ENCODE assay signal across 8 mouse cellular contexts in the genomic region with DNA sequence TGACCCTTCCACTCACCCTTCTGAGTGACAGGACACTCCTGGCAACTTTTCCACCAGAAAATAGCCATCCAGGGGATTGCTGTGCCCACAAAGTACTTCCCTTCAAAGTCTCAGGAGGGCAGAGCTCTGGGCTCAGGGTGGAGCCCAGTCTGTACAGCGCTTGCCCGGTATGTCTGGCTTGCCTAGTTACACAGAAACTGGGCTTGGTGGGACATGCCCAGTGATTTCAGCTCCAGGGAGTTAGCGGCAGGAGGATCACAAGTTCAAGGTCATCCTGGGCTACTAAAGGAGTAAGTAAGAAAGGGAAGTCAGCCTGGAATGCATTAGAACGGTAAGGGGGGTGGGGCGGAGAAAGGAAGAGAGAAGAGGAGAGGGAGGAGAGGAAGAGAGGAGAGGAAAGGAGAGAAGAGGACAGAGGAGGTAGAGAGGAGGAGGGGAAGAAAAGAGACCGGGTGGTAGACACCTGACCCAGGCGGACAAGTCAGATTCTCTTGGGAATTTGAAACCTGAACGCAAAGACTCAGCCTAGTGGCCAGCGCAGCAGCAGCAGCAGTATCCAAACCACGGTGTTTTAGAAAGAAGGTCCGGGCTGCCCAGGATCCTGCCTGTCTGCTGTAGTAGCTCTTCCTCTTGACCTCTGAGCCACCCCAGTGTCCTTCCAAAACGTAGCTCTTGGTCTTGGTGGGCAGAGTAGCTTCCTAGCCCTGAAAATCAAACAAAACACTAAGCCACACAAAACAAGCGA. TPM values are rescaled to one million over a fixed set of nuclear protein-coding genes. Genes with fewer than 3 reads are reported as not detected.
A peak's percentile ranks its signal among the peaks of the same experiment; 100 is the strongest.
DNase-seq lines count a peak whose midpoint lies in the region; ATAC-seq and TF ChIP-seq lines count a peak whose summit lies in the region.

No protein-coding gene starts in this region.

- no peaks in the 10 kb centered on the region for H3K79me2 ChIP-seq in CH12.LX (replicated peaks; ENCODE audit: control insufficient read depth, extremely low read depth, insufficient read depth, poor library complexity, severe bottlenecking)

- DNase-seq in CH12.LX (ENCODE audit: extremely low read depth) = peak; percentile 31
- DNase-seq in adipocyte (ENCODE audit: low spot score) = peak; percentile 48
- peak; percentile 71 for DNase-seq in kidney, postnatal 10 days
- DNase-seq in urinary bladder, postnatal 36 days (ENCODE audit: low spot score in 2 of 2) = peak; percentile 43 to 59
- no peak for DNase-seq in cerebellum, adult 11 months

- peak overlapping the region; percentile 35; the same call in 1 of the 2 replicates for H3K4me2 ChIP-seq in CH12.LX (ENCODE audit: insufficient read depth, low read depth, poor library complexity, severe bottlenecking)
- peak overlapping the region; percentile 68 for H3K4me2 ChIP-seq in heart, embryonic 13.5 days

- peak in 1 of 2 experiments; percentile 34; a peak in 2 of 4 replicates for TF ChIP-seq CTCF in CH12.LX (conservative IDR thresholded peaks at IDR 0.05 in 1 of 2, IDR thresholded peaks at IDR 0.05 in 1 of 2; ENCODE audit: low read depth in 2 of 2, low read length in 2 of 2)

- H3K4me3 ChIP-seq in CH12.LX (replicated peaks in 1 of 3; ENCODE audit: low read depth in 2 of 3, low read length in 2 of 3, poor library complexity in 1 of 3) = no peak overlapping the region
- peak overlapping the region; percentile 45 for H3K4me3 ChIP-seq in heart, embryonic 13.5 days

- dilution Hi-C loops in CH12.LX (cut with MboI; ENCODE audit: extremely low pct_ligation_motif_present, extremely low pct_unique_long_range_greater_than_20kb, low sequenced_read_pairs) = no loop called here

- WGBS in heart, embryonic 13.5 days = 19% methylated on average over 13 of the region's 13 CpGs

- peaks cover 4% of the 10 kb centered on the region for H3K9me3 ChIP-seq in CH12.LX (replicated peaks; ENCODE audit: low read length)
- H3K9me3 ChIP-seq in heart, embryonic 13.5 days = no peaks in the 10 kb centered on the region

- TF ChIP-seq EP300 in CH12.LX (IDR thresholded peaks at IDR 0.05; ENCODE audit: low read length) = no peak

- H3K4me1 ChIP-seq in CH12.LX (ENCODE audit: control insufficient read depth in 1 of 2, insufficient read depth in 2 of 2) = peaks cover 6 to 30% of the 10 kb centered on the region in 2 experiments; a peak in 3 of 4 replicates
- peaks cover 38% of the 10 kb centered on the region for H3K4me1 ChIP-seq in heart, embryonic 13.5 days

- H3K27me3 ChIP-seq in CH12.LX (replicated peaks) = no peaks in the 10 kb centered on the region
- no peaks in the 10 kb centered on the region for H3K27me3 ChIP-seq in heart, embryonic 13.5 days (replicated peaks)

- H3K27ac ChIP-seq in CH12.LX (ENCODE audit: insufficient read depth, low read depth) = no peak overlapping the region
- peak overlapping the region; percentile 79 for H3K27ac ChIP-seq in heart, embryonic 13.5 days (replicated peaks)

- no peak for TF ChIP-seq POLR2A in CH12.LX (IDR thresholded peaks at IDR 0.05; ENCODE audit: low read depth, low read length)

- ATAC-seq in heart, embryonic 13.5 days (ENCODE audit: extremely low read depth, insufficient number of reproducible peaks, low FRiP score, low TSS enrichment) = no peak
- ATAC-seq in megakaryocyte, adult 5-6 weeks (ENCODE audit: poor library complexity, severe bottlenecking) = peak; percentile 48
- ATAC-seq in inflammation-experienced regulatory T-cells, adult 6 months = no peak

- H3K36me3 ChIP-seq in CH12.LX (replicated peaks in 1 of 2; ENCODE audit: control insufficient read depth in 1 of 2, insufficient read depth in 1 of 2, low read length in 1 of 2) = no peaks in the 10 kb centered on the region
- no peaks in the 10 kb centered on the region for H3K36me3 ChIP-seq in heart, embryonic 13.5 days

- no peak; the same call in 1 of the 2 replicates for TF ChIP-seq RAD21 in CH12.LX (IDR thresholded peaks at IDR 0.05; ENCODE audit: low read depth, low read length)

- no peak overlapping the region for H3K9ac ChIP-seq in CH12.LX (ENCODE audit: insufficient read depth, low read depth)
- H3K9ac ChIP-seq in heart, embryonic 13.5 days = peak overlapping the region; percentile 78

- in situ Hi-C loops in CH12.LX (cut with MboI; ENCODE audit: low pct_ligation_motif_present, low pct_unique_long_range_greater_than_20kb, low sequenced_read_pairs) = no loop called here

TF ChIP-seq in CH12.LX, 34 proteins besides CTCF, POLR2A, EP300 and RAD21:
- TF ChIP-seq ETS1 (conservative IDR thresholded peaks at IDR 0.05; ENCODE audit: low read depth, low read length) (0 out of 2 replicates have a peak, but pooled peaks have one; percentile 12), MAX (IDR thresholded peaks at IDR 0.05; ENCODE audit: low read length) (no peak), TCF12 (IDR thresholded peaks at IDR 0.05; ENCODE audit: low read depth, low read length) (peak; percentile 28; the same call in 1 of the 2 replicates), USF2 (conservative IDR thresholded peaks at IDR 0.05; ENCODE audit: low read depth, low read length) (no peak), HCFC1 (IDR thresholded peaks at IDR 0.05; ENCODE audit: low read depth, low read length) (peak; percentile 13; the same call in 1 of the 2 replicates)

RNA-seq across cellular contexts. Expression of gene Pcbp1, which starts 28.9 kb away (rescaled TPM):
- total RNA-seq in CH12.LX (2012; rRNA removed) (68.9 and 81.2 TPM in 2 replicates), CH12.LX (2014; rRNA removed) (47.3 and 73.0 TPM in 2 replicates)
- polyA plus RNA-seq in CH12.LX (2012; ENCODE audit: insufficient read length, low read depth) = 318 and 337 TPM in 2 replicates
- polyA plus RNA-seq in heart, embryonic 13.5 days (2015; fragmentation: Nextera tagmentation; extraction: Ambion mirVana) = 218 and 286 TPM in 2 replicates
- total RNA-seq in megakaryocyte, adult 5-6 weeks (2015) = 204 and 222 TPM in 2 replicates
- total RNA-seq in megakaryocyte, adult 5-6 weeks (2017) = 58.9 and 76.8 TPM in 2 replicates
- 10 to 100 TPM; 26.3 to 32.5 (median 29.3) TPM for polyA plus RNA-seq in inflammation-experienced regulatory T-cells, adult 6 months (2017; shearing (Covaris generic))

RNA-seq across cellular contexts. Expression of gene C87436, which starts 59.1 kb away (rescaled TPM):
- total RNA-seq in CH12.LX (2012; rRNA removed) = 5.2 and 7.1 TPM in 2 replicates
- 8.1 and 8.6 TPM in 2 replicates for total RNA-seq in CH12.LX (2014; rRNA removed)
- 8.5 and 8.7 TPM in 2 replicates for polyA plus RNA-seq in CH12.LX (2012; ENCODE audit: insufficient read length, low read depth)
- polyA plus RNA-seq in heart, embryonic 13.5 days (2015; fragmentation: Nextera tagmentation; extraction: Ambion mirVana) = 16.8 and 20.0 TPM in 2 replicates
- 24.8 and 34.1 TPM in 2 replicates for total RNA-seq in megakaryocyte, adult 5-6 weeks (2015)
- total RNA-seq in megakaryocyte, adult 5-6 weeks (2017) = 23.5 and 33.1 TPM in 2 replicates
- 10 to 100 TPM; 20.2 to 39.5 (median 34.5) TPM for polyA plus RNA-seq in inflammation-experienced regulatory T-cells, adult 6 months (2017; shearing (Covaris generic))
